24 mouse cellular contexts compared by ENCODE assay signal in genomic region chr12:83150813-83151212, GRCm38 (mm10).
"Had no signal": no experiment of that assay in that cellular context is flagged by ENCODE, and none has a peak within 500 bp of the region (broad histone marks: within the 10 kb centered on the region; RNA-seq: fewer than 3 reads in every experiment).

No protein-coding gene starts in this region.

- H3K4me1 ChIP-seq: intestine, embryonic 15.5 days had no signal

- DNase-seq: gastrocnemius, postnatal 25 days; heart, adult 18-20 months; heart, postnatal 36 days; kidney, adult 18-20 months; kidney, adult 8-10 months; kidney, postnatal 10 days; kidney, postnatal 25 days; kidney, postnatal 4 days; liver; liver, embryonic 13.5 days had no signal

- H3K36me3 ChIP-seq: heart, embryonic 13.5 days; heart, embryonic 15.5 days; hindbrain, embryonic 10.5 days; hindbrain, embryonic 12.5 days; intestine, embryonic 15.5 days; limb, embryonic 10.5 days; limb, embryonic 12.5 days; liver, embryonic 13.5 days had no signal

- H3K27me3 ChIP-seq: heart, embryonic 13.5 days; heart, embryonic 15.5 days; hindbrain, embryonic 12.5 days; intestine, embryonic 15.5 days; limb, embryonic 12.5 days had no signal

- ATAC-seq: hindbrain, embryonic 16.5 days; inflammation-experienced regulatory T-cells, adult 6 months; intestine, embryonic 15.5 days; intestine, postnatal 0 days had no signal

- H3K27ac ChIP-seq: gastrocnemius, adult 2 months; heart, embryonic 13.5 days; heart, embryonic 15.5 days; hindbrain, embryonic 10.5 days; hindbrain, embryonic 12.5 days; hindbrain, embryonic 14.5 days; intestine, embryonic 15.5 days; layer of hippocampus, adult 2 months; left cerebral cortex, adult 2 months; limb, embryonic 10.5 days; limb, embryonic 12.5 days; liver, embryonic 13.5 days had no signal

- H3K9ac ChIP-seq: heart, embryonic 13.5 days; heart, embryonic 15.5 days; hindbrain, embryonic 12.5 days; hindbrain, embryonic 14.5 days; intestine, embryonic 15.5 days; limb, embryonic 12.5 days; liver, embryonic 13.5 days had no signal

- H3K4me3 ChIP-seq: gastrocnemius, adult 2 months; heart, embryonic 13.5 days; heart, embryonic 15.5 days; hindbrain, embryonic 10.5 days; hindbrain, embryonic 12.5 days; intestine, embryonic 15.5 days; layer of hippocampus, adult 2 months; left cerebral cortex, adult 2 months; limb, embryonic 10.5 days; limb, embryonic 12.5 days; liver, embryonic 13.5 days had no signal
